Mouse (Mus musculus) heart, adult 2 months (tissue): ENCODE measurements around the gene Rb1.
A peak's percentile ranks its signal among the peaks of the same experiment; 100 is the strongest.

ENCODE experiments used
- CTCF ChIP-seq: fragments of 200-600 bp; IDR thresholded peaks from 2 replicates; pipeline ENCODE4 v1.8.1; 2022; ENCODE audit warnings: antibody characterized with exemption, mild to moderate bottlenecking, moderate library complexity
- EP300 ChIP-seq: fragments of 200-500 bp; IDR thresholded peaks from 2 replicates; pipeline ENCODE4 v1.6.1; 2011; ENCODE audit warnings: low read depth, low read length, control low read depth; ENCODE audit not compliant: insufficient read depth

GRCm38 (mm10) chr14:73254412-73254811 lies 71.2 kb downstream of the Rb1 start:
- TF ChIP-seq EP300 (no peak), CTCF (peak; percentile 17; the same call in 1 of the 2 replicates)
